Mouse (Mus musculus) brain, embryonic 14.5 days (tissue): Measurements from ENCODE around the gene Ten1.

Experiments
- CTCF ChIP-seq: fragments of 200-500 bp; IDR thresholded peaks from 2 replicates; pipeline ENCODE4 v1.5.1; 2012; ENCODE audit warnings: inconsistent platforms, mild to moderate bottlenecking, moderate library complexity, borderline replicate concordance; ENCODE audit not compliant: insufficient read depth, insufficient read length; ENCODE audit errors: extremely low read depth
- POLR2A ChIP-seq: fragments of 200-500 bp; IDR thresholded peaks from 2 replicates; pipeline ENCODE4 v1.6.1; 2012; ENCODE audit warnings: mild to moderate bottlenecking, inconsistent platforms, borderline replicate concordance; ENCODE audit not compliant: poor library complexity, insufficient read depth, insufficient read length, severe bottlenecking; ENCODE audit errors: extremely low read depth

DNA sequence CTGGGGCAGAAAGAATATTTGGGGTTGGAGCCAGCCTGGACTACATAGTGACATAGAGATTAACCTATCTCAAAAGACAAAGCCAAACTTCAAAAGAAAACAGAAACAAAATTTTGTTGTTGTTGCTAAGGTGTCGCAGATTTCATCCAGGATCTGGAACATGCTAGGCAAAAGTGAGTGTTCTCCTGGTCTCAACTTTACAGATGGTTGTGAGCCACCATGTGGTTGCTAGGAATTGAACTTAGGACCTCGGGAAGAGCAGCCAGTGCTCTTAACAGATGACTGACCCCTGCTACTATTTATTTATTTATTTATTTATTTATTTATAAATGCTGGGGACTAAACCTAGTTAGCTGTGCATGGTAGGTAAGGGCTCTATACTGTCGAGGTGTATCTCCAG, 2.3 kb upstream of the Ten1 start:
- no peak for TF ChIP-seq CTCF
- TF ChIP-seq POLR2A: no peak
